Mouse (Mus musculus) cerebellum, adult 2 months (tissue): ENCODE measurements at regions not wholly inside any gene's neighbourhood (a gene's known extent, or its start where the extent isn't known, plus 50 kb on each side); places are given as distances from the start of the nearest gene placed in this dataset.

Source experiments
- DNase-seq, 2 experiments: peaks; one replicate each; pipeline ENCODE4 v3.0.0; 2021
- H3K27ac ChIP-seq: fragments of 200-500 bp; 2 replicates; pipeline ENCODE4 v1.5.1; 2012; ENCODE audit warnings: low read length, control low read depth, inconsistent platforms; ENCODE audit not compliant: insufficient read depth
- H3K27me3 ChIP-seq: fragments of 200-500 bp; 2 replicates; pipeline ENCODE4 v1.6.1; 2012; ENCODE audit warnings: inconsistent platforms, mild to moderate bottlenecking, low read length, moderate library complexity; ENCODE audit not compliant: control insufficient read depth, insufficient read depth
- H3K4me1 ChIP-seq: fragments of 200-500 bp; 2 replicates; pipeline ENCODE4 v1.6.1; 2011; ENCODE audit warnings: low read length; ENCODE audit not compliant: control insufficient read depth, insufficient read depth
- H3K4me3 ChIP-seq: fragments of 200-500 bp; replicated peaks from 2 replicates; pipeline ENCODE3; 2011; ENCODE audit warnings: mild to moderate bottlenecking, low read depth, low read length, control low read depth; ENCODE audit not compliant: insufficient read depth
- CTCF ChIP-seq: fragments of 200-500 bp; IDR thresholded peaks from 2 replicates; pipeline ENCODE4 v1.5.1; 2011; ENCODE audit warnings: low read depth, mild to moderate bottlenecking, control low read depth, low read length, moderate library complexity, borderline replicate concordance; ENCODE audit not compliant: insufficient read depth
- POLR2A ChIP-seq: fragments of 200-500 bp; IDR thresholded peaks from 2 replicates; pipeline ENCODE4 v1.6.1; 2011; ENCODE audit warnings: low read length, control low read depth, borderline replicate concordance; ENCODE audit not compliant: insufficient read depth
- WGBS: fragments of 180-500 bp; shearing (Covaris S2); methylation state at CpG from one replicate; pipeline ENCODE4 v1.1.7; 2018; 5-methylcytosine and 5-hydroxymethylcytosine counted together

GRCm38 (mm10) chr13:97438277-97438676, 197.4 kb downstream of the Enc1 start:
- Histone ChIP-seq H3K27ac (no peak overlapping the region), H3K4me1 (no peaks in the 10 kb centered on the region), H3K27me3 (peaks cover 6% of the 10 kb centered on the region; the same call in 1 of the 2 replicates), H3K4me3 (no peak overlapping the region)
- 98% methylated on average over 3 of the region's 3 CpGs for WGBS
- TF ChIP-seq POLR2A, result no peak
- no peak for TF ChIP-seq CTCF
- DNase-seq, result no peak

GRCm38 (mm10) chr13:97436719-97437350, 195.9 kb downstream of the Enc1 start:
- no peak overlapping the region for H3K4me3 ChIP-seq
- H3K27ac ChIP-seq, result no peak overlapping the region
- peaks cover 6% of the 10 kb centered on the region; the same call in 1 of the 2 replicates for H3K27me3 ChIP-seq
- TF ChIP-seq CTCF, result no peak
- no peaks in the 10 kb centered on the region for H3K4me1 ChIP-seq
- 28% methylated on average over 5 of the region's 5 CpGs for WGBS
- no peak for DNase-seq

DNA sequence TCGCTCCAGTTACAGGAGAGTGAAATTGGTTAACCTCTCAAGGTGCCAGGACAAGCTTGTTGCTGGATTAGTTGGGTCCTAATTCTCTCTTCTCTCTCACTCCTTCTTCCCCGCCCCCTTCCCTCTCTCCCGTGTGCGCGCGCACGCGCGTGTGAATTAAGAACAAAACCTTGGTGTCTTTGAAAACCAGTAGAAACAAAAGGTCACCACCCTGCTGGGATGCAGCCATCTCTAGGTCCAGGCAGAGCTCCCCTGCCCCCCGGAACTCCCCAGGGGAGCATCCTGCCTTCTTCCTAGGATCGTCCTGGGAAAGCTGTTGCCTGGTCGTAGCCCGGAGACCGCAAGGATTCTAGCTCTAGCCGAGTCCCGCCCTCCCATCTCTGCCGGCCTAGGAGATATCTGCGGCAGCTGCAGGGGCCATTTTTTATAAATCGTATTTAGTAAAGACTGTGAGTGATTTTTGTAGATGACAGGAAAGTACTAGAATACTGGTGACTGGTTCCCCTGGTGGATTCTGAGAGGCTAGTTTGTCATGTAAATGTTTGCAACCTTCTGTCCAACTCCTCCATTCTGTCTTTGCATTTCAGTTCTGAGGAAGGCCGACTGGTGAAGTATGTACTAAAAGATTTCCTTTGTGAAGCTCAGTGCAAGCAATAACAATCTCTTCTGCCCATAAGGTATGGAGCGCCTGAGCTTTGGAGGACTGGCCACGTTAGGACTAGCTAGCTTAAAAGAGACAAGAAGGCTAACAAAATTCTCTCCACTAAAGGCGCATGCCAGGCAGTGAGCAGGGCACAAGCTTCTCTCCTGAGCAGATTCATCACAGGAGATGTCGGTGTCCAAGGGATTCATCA, 195.2 kb downstream of the Enc1 start:
- no peaks in the 10 kb centered on the region for H3K4me1 ChIP-seq
- H3K27me3 ChIP-seq, result peaks cover 6% of the 10 kb centered on the region; the same call in 1 of the 2 replicates
- H3K4me3 ChIP-seq, result peak overlapping the region; percentile 26
- DNase-seq, result peak; percentile 8 to 24
- TF ChIP-seq POLR2A (no peak), CTCF (no peak)
- WGBS, result 15% methylated on average over 24 of the region's 24 CpGs
- no peak overlapping the region for H3K27ac ChIP-seq

DNA sequence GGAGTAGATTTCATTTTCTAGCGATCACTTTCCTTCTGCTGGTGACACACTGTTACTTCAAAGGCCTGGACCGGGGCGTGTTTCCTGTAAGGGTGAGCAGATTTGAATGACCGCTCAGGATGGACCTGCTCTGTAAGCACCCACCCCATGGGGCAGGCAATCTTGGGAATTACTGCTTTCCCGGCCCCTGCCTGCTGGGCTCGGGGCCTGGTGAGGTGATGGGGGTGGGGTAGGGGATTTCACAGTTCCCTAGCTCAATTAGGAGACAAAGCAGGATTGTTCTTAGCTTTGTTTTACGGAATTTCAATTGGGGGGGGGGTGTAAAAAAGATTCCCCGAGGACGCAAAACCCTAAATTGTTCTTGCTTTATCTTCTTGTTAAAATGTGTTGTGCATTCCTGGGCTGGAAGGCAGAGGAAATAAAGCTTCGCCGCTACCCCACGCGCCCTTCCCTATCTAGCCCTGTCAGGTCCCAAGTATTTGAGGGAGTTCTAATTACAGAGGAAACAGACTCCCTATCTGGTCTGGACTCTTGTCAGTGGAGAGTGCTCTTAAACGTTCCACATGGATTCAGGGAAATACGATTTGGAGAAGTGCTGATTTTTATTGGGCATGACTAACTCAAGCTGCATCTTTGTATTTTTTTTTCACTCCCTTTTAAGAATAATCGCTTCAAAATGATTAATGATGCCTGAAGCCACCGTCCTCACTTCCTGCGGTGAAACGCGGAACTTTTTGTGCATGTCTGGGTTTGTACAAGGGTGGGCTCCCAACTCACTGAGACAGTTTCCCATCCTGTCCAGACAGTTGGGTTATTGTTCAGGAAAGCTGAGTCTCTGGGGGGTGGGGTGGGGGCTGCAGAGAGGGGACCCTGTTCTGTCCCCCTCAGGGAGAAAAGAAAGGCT, 194.3 kb downstream of the Enc1 start:
- TF ChIP-seq POLR2A, result no peak
- no peak for TF ChIP-seq CTCF
- 43% methylated on average over 20 of the region's 20 CpGs for WGBS
- Histone ChIP-seq H3K27me3 (peaks cover 6% of the 10 kb centered on the region; the same call in 1 of the 2 replicates), H3K4me3 (no peak overlapping the region), H3K4me1 (no peaks in the 10 kb centered on the region), H3K27ac (no peak overlapping the region)
- no peak for DNase-seq

DNA sequence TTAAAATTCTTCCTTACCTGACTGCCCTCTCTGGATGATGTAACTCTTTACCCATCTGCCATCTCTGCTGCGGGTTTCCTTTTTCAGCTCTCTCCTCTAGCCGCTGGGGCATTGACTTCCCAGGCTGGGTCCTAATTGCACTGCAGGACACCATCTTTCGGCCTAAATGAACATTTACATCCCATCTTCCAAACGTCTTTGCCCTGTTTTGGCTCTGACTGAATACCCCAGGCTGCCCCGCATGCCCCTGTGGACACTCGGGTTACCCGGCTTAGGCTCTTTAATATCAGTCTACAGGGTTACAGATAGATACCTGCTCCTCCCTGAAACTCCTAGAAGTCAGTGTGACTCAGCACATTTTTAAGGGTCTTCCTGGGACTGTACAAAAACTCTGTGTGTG, 193.3 kb downstream of the Enc1 start:
- H3K4me1 ChIP-seq, result no peaks in the 10 kb centered on the region
- no peak for DNase-seq
- 89% methylated on average over 7 of the region's 7 CpGs for WGBS

DNA sequence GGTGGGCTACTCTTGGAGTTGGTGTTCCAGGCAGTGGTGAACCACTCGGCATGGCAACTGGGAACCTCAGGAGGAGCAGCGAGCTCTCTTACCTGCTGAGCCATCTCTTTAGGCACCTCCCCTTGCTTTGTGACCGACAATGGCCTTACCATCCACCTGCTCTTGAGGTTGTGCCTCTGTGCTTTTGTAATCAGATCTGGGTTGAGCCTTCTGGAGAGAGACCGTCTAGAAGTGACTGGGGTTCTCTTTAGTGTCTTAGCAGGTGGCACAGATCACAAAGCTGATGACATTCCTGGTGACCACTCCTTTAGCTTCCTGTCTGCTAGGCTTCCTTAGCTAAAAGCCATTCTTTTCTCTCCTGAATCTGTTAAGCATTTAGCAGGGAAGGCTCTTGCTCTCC, 191.7 kb downstream of the Enc1 start:
- Histone ChIP-seq H3K27ac (no peak overlapping the region), H3K4me1 (no peaks in the 10 kb centered on the region), H3K27me3 (peaks cover 6% of the 10 kb centered on the region; the same call in 1 of the 2 replicates), H3K4me3 (no peak overlapping the region)
- 74% methylated on average over 4 of the region's 4 CpGs for WGBS
- no peak for TF ChIP-seq POLR2A
- no peak for TF ChIP-seq CTCF
- no peak for DNase-seq

More for the DNA sequence above, 193.3 kb downstream of the Enc1 start:
- Histone ChIP-seq H3K27me3 (peaks cover 6% of the 10 kb centered on the region; the same call in 1 of the 2 replicates), H3K27ac (no peak overlapping the region), H3K4me3 (no peak overlapping the region)
- no peak for TF ChIP-seq POLR2A
- no peak for TF ChIP-seq CTCF

DNA sequence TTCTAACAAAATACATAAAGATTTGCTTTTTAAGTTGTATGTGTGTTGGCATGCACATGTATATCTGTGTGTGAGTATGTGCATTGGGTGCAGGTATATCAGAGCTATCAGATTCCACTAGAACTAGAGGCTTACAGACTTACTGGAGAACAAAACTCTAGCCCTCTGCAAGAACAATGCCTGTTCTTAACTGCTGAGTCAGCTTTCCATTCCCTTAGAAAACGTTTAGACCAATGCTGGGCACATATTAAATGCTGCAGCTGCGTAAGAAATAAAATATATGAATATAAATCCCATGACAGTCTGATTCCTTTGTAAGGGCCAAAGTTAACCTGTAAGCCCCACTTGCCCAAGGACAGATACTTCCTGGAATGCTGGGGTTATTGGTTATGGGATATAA, 190.0 kb downstream of the Enc1 start:
- Histone ChIP-seq H3K4me3 (no peak overlapping the region), H3K4me1 (no peaks in the 10 kb centered on the region), H3K27me3 (peaks cover 2% of the 10 kb centered on the region; the same call in 1 of the 2 replicates), H3K27ac (no peak overlapping the region)
- 71% methylated on average over 2 of the region's 2 CpGs for WGBS
- DNase-seq, result no peak
- no peak for TF ChIP-seq POLR2A
- TF ChIP-seq CTCF, result no peak

- 17% methylated on average over 6 of the region's 6 CpGs for WGBS
- H3K4me1 ChIP-seq, result no peaks in the 10 kb centered on the region
- no peaks in the 10 kb centered on the region; the same call in 1 of the 2 replicates for H3K27me3 ChIP-seq
- H3K27ac ChIP-seq, result no peak overlapping the region
- H3K4me3 ChIP-seq, result no peak overlapping the region
- DNase-seq, result peak in 1 of 2 experiments; percentile 14
- TF ChIP-seq POLR2A (no peak), CTCF (no peak)
These were observed 187.3 kb downstream of the Enc1 start for GRCm38 (mm10) chr13:97428163-97428562.
